Mouse (Mus musculus): ENCODE results near the gene Minpp1. TPM values are rescaled to one million over a fixed set of nuclear protein-coding genes. Genes with fewer than 3 reads are reported as not detected.
"Not testable (repeated sequence)": the region's sequence is repeated elsewhere in the genome, so short reads cannot be mapped to it uniquely, and the experiment has no call there.

Minpp1 gene
- total and polyA plus RNA-seq, 3 experiments, result 176 to 256 TPM; not detected in 1

DNA sequence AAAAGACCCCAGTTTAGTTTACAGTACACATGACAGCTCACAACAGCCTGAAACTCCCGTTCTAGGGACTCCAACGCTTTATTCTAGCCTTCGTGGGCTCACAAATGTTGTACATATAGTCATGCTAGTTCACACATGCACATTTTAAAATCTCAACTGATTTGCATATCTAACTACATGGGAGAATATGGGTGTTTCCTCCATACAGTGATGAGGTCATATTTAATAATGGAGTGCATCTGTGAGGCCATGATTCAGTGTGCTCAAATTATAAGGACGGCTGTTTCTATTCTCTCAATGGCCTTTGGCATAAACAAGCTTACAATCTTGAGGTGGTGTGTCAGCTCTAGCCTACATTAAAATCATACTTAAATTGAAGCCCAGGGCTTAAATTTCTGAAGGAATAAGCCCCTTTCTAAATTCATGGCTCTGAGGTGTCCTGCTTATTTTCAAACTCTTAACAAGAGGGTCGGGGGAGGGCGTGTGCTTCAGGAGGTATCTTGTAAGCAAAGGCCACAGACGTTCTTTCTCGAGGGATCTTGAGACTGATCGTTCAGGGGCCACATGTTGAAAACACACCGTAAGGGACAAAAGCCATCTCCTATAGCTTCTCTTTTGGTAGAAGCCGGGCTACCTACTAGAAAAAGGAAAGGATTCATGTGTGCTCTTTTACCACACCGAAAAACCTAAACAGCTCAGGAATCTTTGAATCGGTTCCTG is 468 bp upstream of the Minpp1 start (continued):
- TF ChIP-seq KAT2A (conservative IDR thresholded peaks at IDR 0.05; ENCODE audit: low read depth, low read length) (no peak), CHD1 (IDR thresholded peaks at IDR 0.05; ENCODE audit: low read depth, low read length) (peak; percentile 62), USF1 (IDR thresholded peaks at IDR 0.05; ENCODE audit: low read depth, low read length) (no peak)

- H3K79me2 ChIP-seq (ENCODE audit: control insufficient read depth, insufficient read depth, low read length, poor library complexity), result peaks cover 57% of the 10 kb centered on the region
- DNase-seq (ENCODE audit: low read depth, low spot score), result peak; percentile 77
- TF ChIP-seq POLR2A (IDR thresholded peaks at IDR 0.05; ENCODE audit: control insufficient read depth in 1 of 2, insufficient read depth in 1 of 2, low read depth in 1 of 2, low read length in 2 of 2, poor library complexity in 1 of 2), result peak in 1 of 2 experiments; percentile 3; a peak in 2 of 4 replicates
- peak; percentile 30; the same call in 1 of the 2 replicates for TF ChIP-seq TCF12 (IDR thresholded peaks at IDR 0.05; ENCODE audit: low read depth, low read length)
- peak; percentile 66; the same call in 1 of the 2 replicates for TF ChIP-seq SIN3A (IDR thresholded peaks at IDR 0.05; ENCODE audit: low read length)
- peak in 2 of 3 experiments; percentile 21 to 27; a peak in 2 of 6 replicates for TF ChIP-seq CTCF (IDR thresholded peaks at IDR 0.05 in 2 of 3, conservative IDR thresholded peaks at IDR 0.05 in 1 of 3; ENCODE audit: control insufficient read depth in 1 of 3, insufficient read depth in 1 of 3, low read depth in 2 of 3, low read length in 3 of 3, poor library complexity in 1 of 3, severe bottlenecking in 1 of 3)
- peak; percentile 59 for TF ChIP-seq MXI1 (IDR thresholded peaks at IDR 0.05; ENCODE audit: low read depth, low read length)
- peak; percentile 87; the same call in 1 of the 2 replicates for TF ChIP-seq CHD1 (IDR thresholded peaks at IDR 0.05; ENCODE audit: low read depth, low read length)
- TF ChIP-seq ETS1 (IDR thresholded peaks at IDR 0.05; ENCODE audit: low read depth, low read length), result 0 out of 2 replicates have a peak, but pooled peaks have one; percentile 17
- TF ChIP-seq UBTF (IDR thresholded peaks at IDR 0.05; ENCODE audit: borderline replicate concordance, insufficient read depth, low read depth, low read length), result peak; percentile 75; the same call in 1 of the 2 replicates
- TF ChIP-seq RAD21 (IDR thresholded peaks at IDR 0.05; ENCODE audit: low read depth, low read length), result peak; percentile 1; the same call in 1 of the 2 replicates
- H3K4me3 ChIP-seq (ENCODE audit: control insufficient read depth in 1 of 2, insufficient read depth in 1 of 2, low read depth in 2 of 2, low read length in 2 of 2), result peak overlapping the region; percentile 85 to 88
- H3K27me3 ChIP-seq (ENCODE audit: control insufficient read depth in 1 of 2, insufficient read depth in 2 of 2, low read length in 2 of 2); H3K9me3 ChIP-seq (replicated peaks; ENCODE audit: insufficient read depth, low read length): not testable (repeated sequence)
- peaks cover 6 to 41% of the 10 kb centered on the region in 2 experiments for H3K36me3 ChIP-seq (ENCODE audit: control insufficient read depth in 1 of 2, insufficient read depth in 2 of 2, low read length in 2 of 2)
- peak overlapping the region; percentile 88 for H3K9ac ChIP-seq (ENCODE audit: control insufficient read depth, low read depth, low read length, poor library complexity, severe bottlenecking)
- H3K27ac ChIP-seq (ENCODE audit: control insufficient read depth, low read depth, low read length), result peak overlapping the region; percentile 87
- peaks cover 4 to 21% of the 10 kb centered on the region in 2 experiments for H3K4me1 ChIP-seq (ENCODE audit: control insufficient read depth in 1 of 2, insufficient read depth in 2 of 2, low read length in 2 of 2)
Measured at GRCm38 (mm10) chr19:32486106-32486724, 646 bp downstream of the Minpp1 start.

GRCm38 (mm10) chr19:32487595-32488255 is 2.2 kb downstream of the Minpp1 start:
- peak; percentile 76 for DNase-seq (ENCODE audit: low read depth, low spot score)
- peak overlapping the region; percentile 87 for H3K27ac ChIP-seq (ENCODE audit: control insufficient read depth, low read depth, low read length)
- no peaks in the 10 kb centered on the region for H3K9me3 ChIP-seq (replicated peaks; ENCODE audit: insufficient read depth, low read length)
- peaks cover 21 to 38% of the 10 kb centered on the region in 2 experiments for H3K36me3 ChIP-seq (ENCODE audit: control insufficient read depth in 1 of 2, insufficient read depth in 2 of 2, low read length in 2 of 2)
- peaks cover 69% of the 10 kb centered on the region for H3K79me2 ChIP-seq (ENCODE audit: control insufficient read depth, insufficient read depth, low read length, poor library complexity)
- H3K4me3 ChIP-seq (ENCODE audit: control insufficient read depth in 1 of 2, insufficient read depth in 1 of 2, low read depth in 2 of 2, low read length in 2 of 2), result peak overlapping the region; percentile 85 to 88
- peak overlapping the region; percentile 88 for H3K9ac ChIP-seq (ENCODE audit: control insufficient read depth, low read depth, low read length, poor library complexity, severe bottlenecking)
- peaks cover 2 to 8% of the 10 kb centered on the region in 2 experiments for H3K4me1 ChIP-seq (ENCODE audit: control insufficient read depth in 1 of 2, insufficient read depth in 2 of 2, low read length in 2 of 2)
- no peaks in the 10 kb centered on the region for H3K27me3 ChIP-seq (ENCODE audit: control insufficient read depth in 1 of 2, insufficient read depth in 2 of 2, low read length in 2 of 2)
- TF ChIP-seq SIN3A (IDR thresholded peaks at IDR 0.05; ENCODE audit: low read length) (peak; percentile 87), EP300 (IDR thresholded peaks at IDR 0.05; ENCODE audit: low read depth in 1 of 2, low read length in 2 of 2) (peak; percentile 36 to 60; a peak in 2 of 4 replicates), MAX (IDR thresholded peaks at IDR 0.05; ENCODE audit: low read length) (peak; percentile 64; the same call in 1 of the 2 replicates), RAD21 (IDR thresholded peaks at IDR 0.05; ENCODE audit: low read depth, low read length) (no peak), JUND (IDR thresholded peaks at IDR 0.05; ENCODE audit: low read depth, low read length) (no peak), TAL1 (IDR thresholded peaks at IDR 0.05; ENCODE audit: low read length) (no peak), MEF2A (IDR thresholded peaks at IDR 0.05; ENCODE audit: extremely low read depth, insufficient replicate concordance, low read depth, low read length, poor library complexity, severe bottlenecking) (no peak), POLR2A (IDR thresholded peaks at IDR 0.05; ENCODE audit: control insufficient read depth in 1 of 2, insufficient read depth in 1 of 2, low read depth in 1 of 2, low read length in 2 of 2, poor library complexity in 1 of 2) (no peak; a peak in 1 of 4 replicates), SMC3 (IDR thresholded peaks at IDR 0.05; ENCODE audit: low read depth, low read length) (no peak), ZMIZ1 (IDR thresholded peaks at IDR 0.05; ENCODE audit: low read depth, low read length) (no peak; the same call in 1 of the 2 replicates), TBP (IDR thresholded peaks at IDR 0.05; ENCODE audit: low read depth, low read length) (peak; percentile 66), MYC (IDR thresholded peaks at IDR 0.05; ENCODE audit: low read depth, low read length) (peak; percentile 60; the same call in 1 of the 2 replicates), NELFE (IDR thresholded peaks at IDR 0.05; ENCODE audit: low read depth, low read length) (0 out of 2 replicates have a peak, but pooled peaks have one; percentile 28), POLR2AphosphoS5 (IDR thresholded peaks at IDR 0.05; ENCODE audit: borderline replicate concordance, low read depth, low read length) (no peak), MYB (IDR thresholded peaks at IDR 0.05; ENCODE audit: low read depth, low read length) (peak; percentile 26; the same call in 1 of the 2 replicates), GATA1 (IDR thresholded peaks at IDR 0.05; ENCODE audit: low read depth, low read length) (peak; percentile 83), MXI1 (IDR thresholded peaks at IDR 0.05; ENCODE audit: low read depth, low read length) (0 out of 2 replicates have a peak, but pooled peaks have one; percentile 52)

All from MEL (cell line).